Mouse (Mus musculus): ENCODE measurements around the gene Stard3nl.
"Not testable (repeated sequence)": the region's sequence is repeated elsewhere in the genome, so short reads cannot be mapped to it uniquely, and the experiment has no call there.

The Stard3nl gene

GRCm38 (mm10) chr13:19381112-19381828 lies 14.3 kb downstream of the Stard3nl start:
- no peak for DNase-seq (ENCODE audit: low spot score)

GRCm38 (mm10) chr13:19379313-19379712 lies 16.3 kb downstream of the Stard3nl start:
- no peak for DNase-seq (ENCODE audit: low spot score)

GRCm38 (mm10) chr13:19372133-19372729 lies 23.4 kb downstream of the Stard3nl start:
- DNase-seq (ENCODE audit: low spot score): no peak

DNA sequence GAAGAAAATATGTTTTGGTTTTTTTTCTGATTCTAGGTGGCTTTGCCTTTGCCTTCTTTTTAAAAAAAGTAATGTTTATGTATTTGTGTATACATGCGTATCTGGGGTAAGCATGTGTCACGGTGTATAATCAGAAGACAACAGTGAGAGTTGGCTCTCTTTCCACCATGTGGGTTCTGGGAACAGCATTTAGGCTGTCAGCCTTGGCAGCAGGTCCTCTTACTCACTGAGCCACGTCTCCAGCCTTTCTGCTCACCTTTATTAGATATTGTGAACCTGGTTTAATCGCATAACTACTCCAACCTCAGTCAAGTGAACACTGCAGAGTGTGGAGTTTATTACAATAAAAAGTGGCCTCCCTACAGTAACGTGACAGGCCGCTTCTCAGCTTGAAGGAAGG lies 26.8 kb downstream of the Stard3nl start:
- no peak for DNase-seq (ENCODE audit: low spot score)

- DNase-seq (ENCODE audit: low spot score): no peak
Measured at GRCm38 (mm10) chr13:19367536-19367935, 28.1 kb downstream of the Stard3nl start.

GRCm38 (mm10) chr13:19366866-19367265 lies 28.7 kb downstream of the Stard3nl start:
- no peak for DNase-seq (ENCODE audit: low spot score)

DNA sequence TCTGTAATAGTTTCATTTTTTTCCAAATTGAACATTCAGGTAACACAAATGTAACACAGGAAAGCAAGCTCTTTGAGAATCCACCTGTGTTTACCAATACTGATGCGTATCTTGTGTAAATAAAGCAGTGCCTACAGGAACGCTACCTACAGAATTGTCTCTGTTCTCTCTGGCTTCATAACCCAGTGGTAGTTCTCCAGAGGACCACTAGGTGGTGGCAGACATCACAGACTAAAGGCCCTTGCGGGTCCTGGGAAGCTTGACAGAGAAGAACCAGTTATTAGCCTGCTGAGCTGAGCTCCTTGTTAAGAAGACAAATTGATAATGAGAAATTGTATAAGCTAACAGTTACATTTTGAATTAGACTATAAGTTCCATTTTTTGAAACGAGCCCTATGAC lies 30.0 kb downstream of the Stard3nl start:
- DNase-seq (ENCODE audit: low spot score): peak; percentile 69

DNA sequence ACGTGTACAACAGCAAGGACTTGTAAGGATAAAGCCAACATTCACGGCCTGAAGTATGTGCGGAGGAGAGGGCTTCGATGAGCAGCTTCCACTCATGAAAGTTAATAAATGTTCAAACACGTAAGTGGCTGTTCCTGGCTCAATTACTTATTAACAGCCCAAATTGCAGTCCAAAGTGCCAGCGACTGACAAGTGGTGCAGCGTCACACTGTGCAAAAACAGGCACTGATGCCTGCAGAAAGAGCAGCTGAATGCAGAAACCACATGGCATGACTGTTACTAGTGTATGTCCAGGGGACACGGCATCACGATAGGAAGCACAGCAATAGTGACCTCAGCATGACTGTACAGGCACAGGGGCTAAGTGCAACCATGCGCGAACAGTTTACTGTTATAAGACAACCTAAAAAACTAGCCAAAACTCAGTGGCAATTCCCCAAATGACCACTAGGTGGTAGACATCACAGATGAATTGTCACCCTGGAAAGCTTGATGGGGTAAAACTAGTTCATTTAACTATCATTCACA lies 31.3 kb downstream of the Stard3nl start:
- peak; percentile 68 for DNase-seq (ENCODE audit: low spot score)

- no peak for DNase-seq (ENCODE audit: low spot score)
Measured at GRCm38 (mm10) chr13:19362358-19362757, 33.2 kb downstream of the Stard3nl start.

DNA sequence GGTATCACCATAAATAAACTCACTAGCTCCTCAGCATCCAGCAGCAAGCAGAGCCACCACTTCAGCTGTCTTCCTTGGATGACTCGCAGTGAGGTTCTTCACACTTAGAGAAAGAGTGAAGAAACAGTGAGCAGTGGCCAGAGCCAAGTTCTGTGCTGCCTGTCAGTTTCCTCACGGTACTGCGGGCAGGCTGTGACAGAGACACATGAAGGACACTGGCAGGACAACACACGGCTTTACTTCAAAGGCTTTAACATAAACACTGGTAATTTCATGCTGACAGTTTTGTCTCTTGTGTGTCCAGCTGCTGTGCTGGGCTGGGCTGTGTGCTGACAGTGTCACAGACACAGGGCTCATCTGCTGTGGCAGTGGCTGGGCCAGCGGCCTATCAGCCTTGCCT lies 37.6 kb downstream of the Stard3nl start:
- DNase-seq (ENCODE audit: low spot score): no peak

GRCm38 (mm10) chr13:19357301-19357700 lies 38.3 kb downstream of the Stard3nl start:
- no peak for DNase-seq (ENCODE audit: low spot score)

GRCm38 (mm10) chr13:19356720-19357119 lies 38.9 kb downstream of the Stard3nl start:
- DNase-seq (ENCODE audit: low spot score): no peak

- no peak for DNase-seq (ENCODE audit: low spot score)
Measured at GRCm38 (mm10) chr13:19356120-19356519, 39.5 kb downstream of the Stard3nl start.

DNA sequence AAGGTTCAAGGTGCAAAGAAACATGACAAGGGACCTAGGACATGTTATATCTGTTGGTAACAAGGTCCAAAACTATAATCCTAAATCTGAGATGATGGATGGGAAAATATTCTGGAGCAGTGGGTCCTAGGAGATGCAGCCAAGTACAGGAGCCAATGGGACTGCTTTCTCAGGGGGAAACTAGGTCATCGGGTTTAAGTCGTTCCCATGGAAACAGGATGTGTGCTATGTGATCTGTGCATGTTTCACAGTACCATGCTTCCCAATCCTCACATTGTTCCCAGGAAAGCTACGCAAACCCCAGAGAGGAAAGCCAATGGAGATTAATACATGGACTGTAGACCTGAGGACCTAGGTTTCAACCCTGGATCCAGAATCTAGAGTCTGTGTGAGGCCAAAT lies 42.8 kb downstream of the Stard3nl start:
- DNase-seq (ENCODE audit: low spot score): no peak

DNA sequence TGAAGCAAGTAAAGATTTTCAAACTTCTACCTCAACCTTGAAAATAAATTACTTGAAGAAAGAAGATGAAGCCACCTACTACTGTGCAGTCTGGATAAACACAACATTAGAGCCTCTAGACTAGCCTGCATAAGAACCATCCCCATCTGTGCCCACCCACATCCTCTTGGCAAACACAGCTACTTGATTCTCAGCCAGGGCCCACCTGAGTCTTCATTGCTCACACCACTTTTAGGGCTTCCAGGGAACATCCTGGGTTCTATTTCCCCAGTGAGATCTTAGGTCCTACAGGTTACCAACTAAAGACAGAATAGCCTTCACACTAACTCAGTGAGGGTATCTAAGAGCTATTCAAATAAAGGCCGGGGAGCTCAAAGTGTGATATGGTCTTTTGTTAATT lies 55.2 kb downstream of the Stard3nl start:
- DNase-seq (ENCODE audit: low spot score): not testable (repeated sequence)

- DNase-seq (ENCODE audit: low spot score): not testable (repeated sequence)
Measured at GRCm38 (mm10) chr13:19336310-19336709, 59.3 kb downstream of the Stard3nl start.
